Mouse (Mus musculus): ENCODE results near the gene Rps6kb1. TPM values are rescaled to one million over a fixed set of nuclear protein-coding genes. Genes with fewer than 3 reads are reported as not detected.

Gene Rps6kb1
- polyA plus RNA-seq, 1 experiment from 2014 or later, result 57.1 TPM

- Histone ChIP-seq H3K27ac (ENCODE audit: low read length) (no peak overlapping the region), H3K9ac (replicated peaks; ENCODE audit: low read depth, low read length) (no peak overlapping the region), H3K9me3 (ENCODE audit: control insufficient read depth, low read length) (no peaks in the 10 kb centered on the region), H3K4me2 (ENCODE audit: low read length) (no peak overlapping the region), H3K36me3 (ENCODE audit: control insufficient read depth, insufficient read depth) (no peaks in the 10 kb centered on the region), H3K4me1 (replicated peaks; ENCODE audit: control insufficient read depth, insufficient read depth, low read length) (no peaks in the 10 kb centered on the region), H3K4me3 (replicated peaks; ENCODE audit: low read length) (no peak overlapping the region), H3K27me3 (replicated peaks; ENCODE audit: control insufficient read depth, insufficient read depth, low read length) (no peaks in the 10 kb centered on the region)
- WGBS, result 85% methylated on average over 2 of the region's 2 CpGs
- ATAC-seq, result no peak
Measured at GRCm38 (mm10) chr11:86574408-86574807, 29.8 kb upstream of the Rps6kb1 start.

GRCm38 (mm10) chr11:86573646-86574231 lies 29.1 kb upstream of the Rps6kb1 start:
- Histone ChIP-seq H3K4me1 (replicated peaks; ENCODE audit: control insufficient read depth, insufficient read depth, low read length) (no peaks in the 10 kb centered on the region), H3K27ac (ENCODE audit: low read length) (no peak overlapping the region), H3K4me3 (replicated peaks; ENCODE audit: low read length) (no peak overlapping the region), H3K27me3 (replicated peaks; ENCODE audit: control insufficient read depth, insufficient read depth, low read length) (no peaks in the 10 kb centered on the region), H3K9ac (replicated peaks; ENCODE audit: low read depth, low read length) (no peak overlapping the region), H3K36me3 (ENCODE audit: control insufficient read depth, insufficient read depth) (no peaks in the 10 kb centered on the region), H3K4me2 (ENCODE audit: low read length) (no peak overlapping the region), H3K9me3 (ENCODE audit: control insufficient read depth, low read length) (no peaks in the 10 kb centered on the region)
- 92% methylated on average over 6 of the region's 6 CpGs for WGBS
- no peak for ATAC-seq

GRCm38 (mm10) chr11:86572623-86573022 lies 28.0 kb upstream of the Rps6kb1 start:
- 79% methylated on average over 2 of the region's 2 CpGs for WGBS
- H3K4me1 ChIP-seq (replicated peaks; ENCODE audit: control insufficient read depth, insufficient read depth, low read length), result no peaks in the 10 kb centered on the region
- no peak overlapping the region for H3K27ac ChIP-seq (ENCODE audit: low read length)
- H3K36me3 ChIP-seq (ENCODE audit: control insufficient read depth, insufficient read depth), result no peaks in the 10 kb centered on the region
- no peaks in the 10 kb centered on the region for H3K27me3 ChIP-seq (replicated peaks; ENCODE audit: control insufficient read depth, insufficient read depth, low read length)
- H3K4me2 ChIP-seq (ENCODE audit: low read length), result no peak overlapping the region
- no peaks in the 10 kb centered on the region for H3K9me3 ChIP-seq (ENCODE audit: control insufficient read depth, low read length)
- H3K4me3 ChIP-seq (replicated peaks; ENCODE audit: low read length), result no peak overlapping the region
- no peak for ATAC-seq
- H3K9ac ChIP-seq (replicated peaks; ENCODE audit: low read depth, low read length), result no peak overlapping the region

- no peak overlapping the region for H3K4me3 ChIP-seq (replicated peaks; ENCODE audit: low read length)
- H3K4me2 ChIP-seq (ENCODE audit: low read length), result no peak overlapping the region
- H3K27me3 ChIP-seq (replicated peaks; ENCODE audit: control insufficient read depth, insufficient read depth, low read length), result no peaks in the 10 kb centered on the region
- no peaks in the 10 kb centered on the region for H3K36me3 ChIP-seq (ENCODE audit: control insufficient read depth, insufficient read depth)
- H3K9ac ChIP-seq (replicated peaks; ENCODE audit: low read depth, low read length), result no peak overlapping the region
- WGBS, result 87% methylated on average over 4 of the region's 4 CpGs
- no peaks in the 10 kb centered on the region for H3K4me1 ChIP-seq (replicated peaks; ENCODE audit: control insufficient read depth, insufficient read depth, low read length)
- H3K27ac ChIP-seq (ENCODE audit: low read length), result no peak overlapping the region
- no peaks in the 10 kb centered on the region for H3K9me3 ChIP-seq (ENCODE audit: control insufficient read depth, low read length)
- no peak for ATAC-seq
Measured at GRCm38 (mm10) chr11:86571871-86572270, 27.3 kb upstream of the Rps6kb1 start.

- no peak overlapping the region for H3K27ac ChIP-seq (ENCODE audit: low read length)
- H3K9me3 ChIP-seq (ENCODE audit: control insufficient read depth, low read length), result no peaks in the 10 kb centered on the region
- H3K4me2 ChIP-seq (ENCODE audit: low read length), result no peak overlapping the region
- no peaks in the 10 kb centered on the region for H3K4me1 ChIP-seq (replicated peaks; ENCODE audit: control insufficient read depth, insufficient read depth, low read length)
- no peaks in the 10 kb centered on the region for H3K27me3 ChIP-seq (replicated peaks; ENCODE audit: control insufficient read depth, insufficient read depth, low read length)
- no peak overlapping the region for H3K4me3 ChIP-seq (replicated peaks; ENCODE audit: low read length)
- H3K9ac ChIP-seq (replicated peaks; ENCODE audit: low read depth, low read length), result no peak overlapping the region
- 52% methylated on average over 15 of the region's 15 CpGs for WGBS
- ATAC-seq, result no peak
- no peaks in the 10 kb centered on the region for H3K36me3 ChIP-seq (ENCODE audit: control insufficient read depth, insufficient read depth)
Measured at GRCm38 (mm10) chr11:86571047-86571855, 26.6 kb upstream of the Rps6kb1 start.

GRCm38 (mm10) chr11:86570261-86570746 lies 25.7 kb upstream of the Rps6kb1 start:
- 87% methylated on average over 9 of the region's 9 CpGs for WGBS

GRCm38 (mm10) chr11:86568425-86568824 lies 23.8 kb upstream of the Rps6kb1 start:
- H3K4me2 ChIP-seq (ENCODE audit: low read length), result no peak overlapping the region
- 74% methylated on average over 3 of the region's 3 CpGs for WGBS
- no peaks in the 10 kb centered on the region for H3K4me1 ChIP-seq (replicated peaks; ENCODE audit: control insufficient read depth, insufficient read depth, low read length)

More at GRCm38 (mm10) chr11:86570261-86570746, 25.7 kb upstream of the Rps6kb1 start:
- Histone ChIP-seq H3K9me3 (ENCODE audit: control insufficient read depth, low read length) (no peaks in the 10 kb centered on the region), H3K4me2 (ENCODE audit: low read length) (no peak overlapping the region), H3K36me3 (ENCODE audit: control insufficient read depth, insufficient read depth) (no peaks in the 10 kb centered on the region), H3K27me3 (replicated peaks; ENCODE audit: control insufficient read depth, insufficient read depth, low read length) (no peaks in the 10 kb centered on the region), H3K4me3 (replicated peaks; ENCODE audit: low read length) (no peak overlapping the region), H3K27ac (ENCODE audit: low read length) (no peak overlapping the region), H3K4me1 (replicated peaks; ENCODE audit: control insufficient read depth, insufficient read depth, low read length) (no peaks in the 10 kb centered on the region), H3K9ac (replicated peaks; ENCODE audit: low read depth, low read length) (no peak overlapping the region)
- no peak for ATAC-seq

GRCm38 (mm10) chr11:86558258-86558657 lies 13.7 kb upstream of the Rps6kb1 start:
- ATAC-seq, result no peak
- Histone ChIP-seq H3K27me3 (replicated peaks; ENCODE audit: control insufficient read depth, insufficient read depth, low read length) (no peaks in the 10 kb centered on the region), H3K4me3 (replicated peaks; ENCODE audit: low read length) (no peak overlapping the region), H3K4me1 (replicated peaks; ENCODE audit: control insufficient read depth, insufficient read depth, low read length) (no peaks in the 10 kb centered on the region), H3K27ac (ENCODE audit: low read length) (no peak overlapping the region), H3K9ac (replicated peaks; ENCODE audit: low read depth, low read length) (no peak overlapping the region), H3K9me3 (ENCODE audit: control insufficient read depth, low read length) (no peaks in the 10 kb centered on the region), H3K4me2 (ENCODE audit: low read length) (no peak overlapping the region), H3K36me3 (ENCODE audit: control insufficient read depth, insufficient read depth) (peaks cover 4% of the 10 kb centered on the region; the same call in 1 of the 2 replicates)
- 87% methylated on average over 4 of the region's 4 CpGs for WGBS

More at GRCm38 (mm10) chr11:86568425-86568824, 23.8 kb upstream of the Rps6kb1 start:
- ATAC-seq, result no peak
- Histone ChIP-seq H3K27me3 (replicated peaks; ENCODE audit: control insufficient read depth, insufficient read depth, low read length) (no peaks in the 10 kb centered on the region), H3K9me3 (ENCODE audit: control insufficient read depth, low read length) (no peaks in the 10 kb centered on the region), H3K9ac (replicated peaks; ENCODE audit: low read depth, low read length) (no peak overlapping the region), H3K36me3 (ENCODE audit: control insufficient read depth, insufficient read depth) (no peaks in the 10 kb centered on the region), H3K27ac (ENCODE audit: low read length) (no peak overlapping the region), H3K4me3 (replicated peaks; ENCODE audit: low read length) (no peak overlapping the region)

- no peak for ATAC-seq
- 91% methylated on average over 6 of the region's 6 CpGs for WGBS
- no peak overlapping the region for H3K9ac ChIP-seq (replicated peaks; ENCODE audit: low read depth, low read length)
- no peak overlapping the region for H3K4me2 ChIP-seq (ENCODE audit: low read length)
- no peaks in the 10 kb centered on the region for H3K4me1 ChIP-seq (replicated peaks; ENCODE audit: control insufficient read depth, insufficient read depth, low read length)
- no peaks in the 10 kb centered on the region for H3K27me3 ChIP-seq (replicated peaks; ENCODE audit: control insufficient read depth, insufficient read depth, low read length)
- H3K4me3 ChIP-seq (replicated peaks; ENCODE audit: low read length), result no peak overlapping the region
- peaks cover 4% of the 10 kb centered on the region; the same call in 1 of the 2 replicates for H3K36me3 ChIP-seq (ENCODE audit: control insufficient read depth, insufficient read depth)
- H3K9me3 ChIP-seq (ENCODE audit: control insufficient read depth, low read length), result no peaks in the 10 kb centered on the region
- H3K27ac ChIP-seq (ENCODE audit: low read length), result no peak overlapping the region
Measured at GRCm38 (mm10) chr11:86553525-86553924, 8.9 kb upstream of the Rps6kb1 start.
